Mouse (Mus musculus) E14TG2a.4 (cell line): ENCODE results near the gene Kif1c.

ENCODE experiments used
- CTCF ChIP-seq: conservative IDR thresholded peaks from 2 replicates; pipeline ENCODE4 v1.5.1; 2014; ENCODE audit warnings: low read length
- POU5F1 ChIP-seq: IDR thresholded peaks from 2 replicates; pipeline ENCODE4 v1.6.1; 2014; ENCODE audit warnings: low read length, borderline replicate concordance

- TF ChIP-seq CTCF = no peak
- no peak for TF ChIP-seq POU5F1
These were observed 43.9 kb upstream of the Kif1c start for GRCm38 (mm10) chr11:70656456-70656927.
